Mouse (Mus musculus): Measurements from ENCODE around the gene Ppm1m.

- TF ChIP-seq POLR2A (IDR thresholded peaks at IDR 0.05; ENCODE audit: insufficient read depth, low read depth, low read length): no peak
- TF ChIP-seq CTCF (IDR thresholded peaks at IDR 0.05): no peak
- no peak for TF ChIP-seq EP300 (IDR thresholded peaks at IDR 0.05; ENCODE audit: insufficient read depth, low read depth, low read length)
Measured at GRCm38 (mm10) chr9:106197081-106197713, 2.3 kb downstream of the Ppm1m start.
